Mouse (Mus musculus) intestine, embryonic 14.5 days (tissue): ENCODE results near the gene Olfr1416. TPM values are rescaled to one million over a fixed set of nuclear protein-coding genes. Genes with fewer than 3 reads are reported as not detected.

ENCODE experiments used
- ATAC-seq: fragments of 200-750 bp; cut with Nextera tagmentation; replicated peaks from 2 replicates; pipeline ENCODE4 v1.8.0; 2017; ENCODE audit warnings: low read depth, moderate number of reproducible peaks, moderate TSS enrichment, moderate library complexity; ENCODE audit not compliant: low FRiP score, low TSS enrichment
- DNase-seq: peaks from one replicate; pipeline ENCODE4 v3.0.0-alpha.2; 2018; ENCODE audit warnings: low spot score
- H3K27ac ChIP-seq: fragments of 300-500 bp; sonication (generic); 2 replicates; pipeline ENCODE4 v1.5.1; 2014; ENCODE audit warnings: low read depth, mild to moderate bottlenecking, control low read depth
- H3K27me3 ChIP-seq: fragments of 300-500 bp; sonication (generic); replicated peaks from 2 replicates; pipeline ENCODE4 v1.6.1; 2014; ENCODE audit warnings: low read length, control low read depth; ENCODE audit not compliant: control insufficient read depth, insufficient read depth
- H3K36me3 ChIP-seq: fragments of 300-500 bp; sonication (generic); 2 replicates; pipeline ENCODE4 v1.6.1; 2014; ENCODE audit warnings: low read length, control low read depth; ENCODE audit not compliant: control insufficient read depth, insufficient read depth
- H3K4me1 ChIP-seq: fragments of 300-500 bp; sonication (generic); replicated peaks from 2 replicates; pipeline ENCODE4 v1.6.1; 2014; ENCODE audit warnings: low read length, control low read depth, mixed read lengths; ENCODE audit not compliant: control insufficient read depth, insufficient read depth
- H3K4me2 ChIP-seq: fragments of 300-500 bp; sonication (generic); 2 replicates; pipeline ENCODE4 v1.6.1; 2014; ENCODE audit warnings: low read length
- H3K4me3 ChIP-seq: fragments of 300-500 bp; sonication (generic); 2 replicates; pipeline ENCODE4 v1.5.1; 2014; ENCODE audit warnings: low read depth, low read length, control low read depth, mixed read lengths
- H3K9ac ChIP-seq: fragments of 300-500 bp; sonication (generic); 2 replicates; pipeline ENCODE4 v1.6.1; 2014; ENCODE audit warnings: mild to moderate bottlenecking, low read length
- H3K9me3 ChIP-seq: fragments of 300-500 bp; sonication (generic); 2 replicates; pipeline ENCODE4 v1.6.1; 2016; ENCODE audit warnings: low read length, control low read depth; ENCODE audit not compliant: control insufficient read depth
- WGBS: fragments of 180-500 bp; shearing (Covaris S2); extraction: QIAGEN DNeasy Blood & Tissue Kit; methylation state at CpG from one replicate; pipeline ENCODE4 v1.1.7; 2014; 5-methylcytosine and 5-hydroxymethylcytosine counted together
- microRNA-seq: library from miRNA; unstranded; fragments of <30 nt; microRNA quantifications from one replicate; pipeline ENCODE4, GENCODE M21; 2016
- polyA plus RNA-seq: library from polyadenylated mRNA; unstranded; fragments of >200 nt; fragmentation: Nextera tagmentation; extraction: Ambion mirVana; gene quantifications from 2 replicates; pipeline ENCODE4 v1.2.1, GENCODE M21; 2014

Gene Olfr1416
- polyA plus RNA-seq, 1 experiment from 2014 or later, result not detected

DNA sequence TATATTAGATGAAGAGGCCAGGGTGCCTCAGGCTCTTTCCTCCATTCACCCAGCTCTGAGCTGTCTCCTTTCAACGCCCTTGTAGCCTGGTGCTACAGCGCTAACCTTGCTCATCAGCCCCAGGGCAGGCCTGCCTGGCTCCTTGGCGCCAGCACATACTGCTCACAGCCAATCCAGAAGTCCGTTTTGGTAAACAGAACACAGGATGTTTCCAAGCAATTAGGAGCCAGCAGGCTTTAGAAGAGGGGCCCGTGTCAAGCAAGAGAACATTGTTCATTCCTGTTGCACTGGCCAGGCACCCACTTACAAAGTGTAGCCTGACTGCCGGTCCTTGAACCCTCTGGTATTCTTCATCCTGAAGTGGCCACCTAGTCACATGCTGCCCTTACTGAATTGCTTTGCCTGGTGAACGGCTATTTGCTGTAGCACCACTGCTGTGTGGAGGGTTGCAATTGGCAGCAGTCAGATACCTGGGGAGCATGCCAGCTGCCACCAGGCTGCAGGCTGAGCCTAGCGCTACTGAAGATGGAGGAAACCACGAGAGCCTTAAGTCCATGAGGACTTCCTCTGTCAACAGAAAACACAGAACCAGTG, 47.1 kb downstream of the Olfr1416 start:
- no peak overlapping the region for H3K9ac ChIP-seq

DNA sequence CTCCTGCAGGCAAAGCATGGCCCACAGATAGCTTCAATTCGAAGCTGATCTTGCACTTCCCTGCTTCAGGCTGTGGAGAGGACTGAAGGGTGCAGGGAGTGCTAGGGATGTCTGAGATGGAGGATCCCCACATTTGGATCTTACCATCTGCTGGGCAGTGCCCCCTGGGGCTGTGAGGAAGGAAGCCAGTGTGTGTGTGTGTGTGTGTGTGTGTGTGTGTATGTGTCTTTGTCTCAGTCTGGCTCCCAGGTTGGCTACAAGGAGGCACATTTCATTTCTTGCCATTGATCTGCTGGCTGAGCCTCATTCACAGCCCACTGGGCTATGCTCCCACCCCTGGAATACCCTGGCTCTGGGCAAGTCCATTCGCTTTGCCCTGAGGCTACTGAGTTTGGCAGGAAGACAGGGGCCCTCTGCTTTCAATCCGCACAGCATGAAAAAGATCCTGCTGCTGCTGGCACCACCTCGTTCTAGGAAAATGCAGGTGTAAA, 48.0 kb downstream of the Olfr1416 start:
- ATAC-seq (no peak), DNase-seq (no peak)
- Histone ChIP-seq H3K27me3 (no peaks in the 10 kb centered on the region), H3K9me3 (no peaks in the 10 kb centered on the region), H3K9ac (no peak overlapping the region), H3K4me1 (peaks cover 11% of the 10 kb centered on the region), H3K36me3 (peaks cover 35% of the 10 kb centered on the region), H3K4me3 (no peak overlapping the region), H3K27ac (no peak overlapping the region), H3K4me2 (no peak overlapping the region)
- 36% methylated on average over 4 of the region's 4 CpGs for WGBS

More for the DNA sequence above, 47.1 kb downstream of the Olfr1416 start:
- no peaks in the 10 kb centered on the region for H3K27me3 ChIP-seq
- 18% methylated on average over 9 of the region's 9 CpGs for WGBS
- H3K27ac ChIP-seq, result no peak overlapping the region
- H3K4me2 ChIP-seq, result no peak overlapping the region
- H3K4me1 ChIP-seq, result peaks cover 11% of the 10 kb centered on the region
- DNase-seq (peak; percentile 57), ATAC-seq (0 out of 2 replicates have a peak, but pooled peaks have one; percentile 27)
- peaks cover 43% of the 10 kb centered on the region for H3K36me3 ChIP-seq
- H3K9me3 ChIP-seq, result no peaks in the 10 kb centered on the region
- no peak overlapping the region for H3K4me3 ChIP-seq

DNA sequence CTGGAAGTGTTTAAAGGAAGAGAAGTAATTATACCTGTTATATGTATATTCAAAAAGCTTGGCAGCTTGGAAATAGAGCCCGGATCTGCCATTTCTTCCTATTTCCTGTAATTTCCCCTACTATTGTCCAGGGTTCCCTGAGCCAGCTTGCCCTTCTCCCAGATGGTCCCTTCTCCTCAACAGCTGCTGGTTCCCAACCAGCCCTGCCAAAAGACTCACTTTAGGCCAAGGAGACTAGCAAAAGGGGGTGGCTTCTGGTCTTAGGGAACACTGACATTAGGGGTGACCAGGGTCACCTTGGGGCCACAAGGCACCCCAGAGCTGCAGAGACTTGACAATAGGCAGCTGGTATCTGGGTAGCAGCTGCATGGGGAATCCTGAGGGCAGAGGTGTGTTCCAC, 49.9 kb downstream of the Olfr1416 start:
- ATAC-seq, result no peak
- no peak overlapping the region for H3K4me3 ChIP-seq
- 69% methylated on average over 1 of the region's 1 CpGs for WGBS

DNA sequence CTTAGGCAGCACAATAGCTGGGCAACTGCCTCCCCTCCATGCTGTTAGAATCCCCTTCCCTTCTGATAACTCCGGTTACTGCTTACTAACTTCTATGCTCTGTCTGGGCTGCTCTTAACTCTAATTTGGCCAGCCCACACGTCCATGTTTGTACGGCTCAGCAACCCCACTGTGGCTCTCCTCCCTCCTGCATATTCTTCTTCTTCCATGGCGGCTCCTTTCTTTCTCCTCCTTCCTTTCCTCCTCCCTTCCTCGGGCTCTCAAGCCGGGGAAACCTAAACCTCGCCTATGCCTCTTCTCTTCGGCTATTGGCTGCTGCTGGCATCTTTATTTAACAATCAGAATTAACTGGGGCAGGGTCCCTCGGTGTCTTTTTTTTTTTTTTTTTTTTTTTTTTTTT, 52.1 kb downstream of the Olfr1416 start:
- WGBS, result 79% methylated on average over 9 of the region's 9 CpGs
- no peak overlapping the region for H3K9ac ChIP-seq
- H3K27me3 ChIP-seq, result no peaks in the 10 kb centered on the region
- no peak overlapping the region for H3K4me3 ChIP-seq
- ATAC-seq, result no peak
- H3K36me3 ChIP-seq, result 0 out of 2 replicates have a peak, but pooled peaks cover 2% of the 10 kb centered on the region
- no peak for DNase-seq
- no peaks in the 10 kb centered on the region for H3K9me3 ChIP-seq
- no peak overlapping the region for H3K27ac ChIP-seq
- H3K4me2 ChIP-seq, result no peak overlapping the region
- H3K4me1 ChIP-seq, result peaks cover 6% of the 10 kb centered on the region

More for the DNA sequence above, 49.9 kb downstream of the Olfr1416 start:
- no peak overlapping the region for H3K9ac ChIP-seq
- no peak overlapping the region for H3K4me2 ChIP-seq
- no peak overlapping the region for H3K27ac ChIP-seq
- peaks cover 18% of the 10 kb centered on the region for H3K36me3 ChIP-seq
- no peaks in the 10 kb centered on the region for H3K27me3 ChIP-seq
- DNase-seq, result no peak
- H3K9me3 ChIP-seq, result no peaks in the 10 kb centered on the region
- H3K4me1 ChIP-seq, result peaks cover 11% of the 10 kb centered on the region

DNA sequence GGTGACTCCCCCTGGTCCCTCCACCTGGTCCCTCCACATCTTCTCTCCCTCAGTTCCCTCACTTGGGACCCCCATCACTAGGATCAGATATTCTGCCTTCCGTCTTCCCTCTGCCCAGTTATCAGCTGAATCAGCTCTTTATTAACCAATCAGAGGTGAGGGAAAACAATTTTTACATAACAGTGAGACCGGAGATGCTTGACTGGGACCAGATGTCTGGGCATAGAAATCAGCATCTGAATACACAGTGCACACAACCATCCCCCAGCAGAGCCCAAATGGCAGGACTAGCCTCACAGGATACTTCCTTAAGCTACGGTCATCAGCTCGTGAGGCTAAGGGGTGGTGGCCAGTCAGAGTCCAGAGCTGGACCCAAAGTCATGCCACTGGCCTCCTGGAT, 52.8 kb downstream of the Olfr1416 start:
- H3K36me3 ChIP-seq, result no peaks in the 10 kb centered on the region
- DNase-seq (no peak), ATAC-seq (no peak)
- H3K27ac ChIP-seq, result no peak overlapping the region
- no peaks in the 10 kb centered on the region for H3K27me3 ChIP-seq
- WGBS, result 63% methylated on average over 4 of the region's 4 CpGs
- H3K4me1 ChIP-seq, result no peaks in the 10 kb centered on the region
- H3K9me3 ChIP-seq, result no peaks in the 10 kb centered on the region
- H3K4me2 ChIP-seq, result no peak overlapping the region
- H3K4me3 ChIP-seq, result no peak overlapping the region
- H3K9ac ChIP-seq, result no peak overlapping the region

DNA sequence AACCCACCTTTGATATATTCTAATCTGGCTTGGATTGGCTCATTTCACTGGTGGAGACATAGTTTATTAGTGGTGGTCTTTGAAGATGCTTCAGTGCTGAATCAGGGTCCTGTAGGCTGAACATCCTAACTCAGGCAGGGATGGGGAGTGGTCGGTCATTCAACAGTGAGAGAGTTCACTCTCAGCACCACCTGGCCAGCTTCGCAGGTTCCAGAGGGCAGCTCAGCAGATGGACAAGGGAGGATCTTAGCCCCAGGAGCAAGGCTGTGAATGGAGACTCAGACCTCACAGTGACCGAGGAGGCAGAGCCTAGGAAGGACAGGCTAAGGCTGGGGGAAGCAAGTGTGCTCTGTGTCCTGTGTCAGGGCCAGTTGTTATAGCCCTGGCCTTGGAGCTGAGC, 53.5 kb downstream of the Olfr1416 start:
- Histone ChIP-seq H3K27me3 (no peaks in the 10 kb centered on the region), H3K9me3 (no peaks in the 10 kb centered on the region), H3K9ac (no peak overlapping the region), H3K36me3 (no peaks in the 10 kb centered on the region), H3K4me2 (no peak overlapping the region), H3K27ac (no peak overlapping the region), H3K4me3 (no peak overlapping the region), H3K4me1 (no peaks in the 10 kb centered on the region)
- no peak for DNase-seq
- no peak for ATAC-seq
- 85% methylated on average over 3 of the region's 3 CpGs for WGBS

DNA sequence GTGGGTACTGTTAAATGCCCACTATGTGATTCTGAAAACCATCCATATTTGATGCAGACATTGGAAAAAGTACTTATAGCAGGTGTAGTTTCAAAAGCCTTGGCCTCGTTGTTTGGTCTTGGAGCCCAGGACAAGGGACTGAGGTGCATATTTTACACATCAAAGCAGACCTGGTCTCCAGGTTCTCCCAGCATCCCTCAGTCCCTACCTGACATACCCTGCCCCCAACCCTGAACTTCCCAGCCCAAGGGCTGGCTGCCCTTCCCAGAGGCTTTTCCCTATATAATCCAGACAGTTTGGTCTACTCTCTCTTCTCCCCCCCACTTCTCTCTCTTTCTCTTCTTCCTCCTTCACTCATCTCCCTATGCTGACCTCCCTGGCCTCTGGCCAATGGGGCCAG, 53.9 kb downstream of the Olfr1416 start:
- 95% methylated on average over 1 of the region's 1 CpGs for WGBS
- Histone ChIP-seq H3K36me3 (no peaks in the 10 kb centered on the region), H3K27me3 (no peaks in the 10 kb centered on the region), H3K9me3 (no peaks in the 10 kb centered on the region), H3K4me3 (no peak overlapping the region), H3K9ac (no peak overlapping the region), H3K4me1 (no peaks in the 10 kb centered on the region), H3K4me2 (no peak overlapping the region), H3K27ac (no peak overlapping the region)
- no peak for DNase-seq
- ATAC-seq, result no peak

Small RNA genes lying within 50 kb of the gene (microRNA-seq; reads per million reads assigned to microRNA genes)
- gene Mir6900, result 2.5 reads per million, percentile 25 among the genes with 10 or more reads in this experiment

Other genes starting within 250 kb of the Olfr1416 start
- 312 and 331 TPM in 2 replicates for gene Ndufa10, start 11.3 kb downstream of the Olfr1416 start, polyA plus RNA-seq
- gene Olfr1415, start 11.0 kb upstream of the Olfr1416 start, polyA plus RNA-seq, result not detected in 2 replicates
- not detected in 2 replicates for gene Olfr1414, start 33.5 kb upstream of the Olfr1416 start, polyA plus RNA-seq
- gene Olfr1413, start 86.2 kb upstream of the Olfr1416 start, polyA plus RNA-seq, result not detected in 2 replicates
- not detected in 2 replicates for gene Olfr1412, start 100.7 kb upstream of the Olfr1416 start, polyA plus RNA-seq
- gene Olfr1411, start 109.3 kb upstream of the Olfr1416 start, polyA plus RNA-seq, result not detected in 2 replicates
- gene Olfr1410, start 120.7 kb upstream of the Olfr1416 start, polyA plus RNA-seq, result not detected in 2 replicates
- gene Olfr12, start 132.7 kb upstream of the Olfr1416 start, polyA plus RNA-seq, result not detected in 2 replicates
- 424 and 467 TPM in 2 replicates for gene Cops9, start 156.9 kb upstream of the Olfr1416 start, polyA plus RNA-seq
- gene Otos, start 163.7 kb upstream of the Olfr1416 start, polyA plus RNA-seq, result 0.09 TPM in 1 of 2 replicates, not detected in the other